Mouse (Mus musculus) erythroblast, embryonic 14.5 days (primary cell): ENCODE data around the gene Pdcd1lg2.

ENCODE experiments used
- GATA1 ChIP-seq: IDR thresholded peaks from 2 replicates; pipeline ENCODE4 v1.6.1; 2012; ENCODE audit warnings: low read length, inconsistent platforms, mixed read lengths
- TAL1 ChIP-seq: IDR thresholded peaks from 3 replicates; pipeline ENCODE4 v1.6.1; 2012; ENCODE audit warnings: low read length, inconsistent platforms, mixed read lengths

- no peak for TF ChIP-seq GATA1
- no peak for TF ChIP-seq TAL1
These were observed 19.4 kb upstream of the Pdcd1lg2 start for GRCm38 (mm10) chr19:29391279-29391678.
